Comparison of ENCODE assay signal across 8 mouse cellular contexts in genomic region chr3:108145534-108146445, GRCm38 (mm10). TPM values are rescaled to one million over a fixed set of nuclear protein-coding genes. Genes with fewer than 3 reads are reported as not detected.
A peak's percentile ranks its signal among the peaks of the same experiment; 100 is the strongest.
DNase-seq lines count a peak whose midpoint lies in the region; ATAC-seq lines count a peak whose summit lies in the region.

Gene Gnai3 (minus strand): TSS chr3:108146146.

- DNase-seq in ES-CJ7 (ENCODE audit: low read depth, low spot score), result peak; percentile 95
- DNase-seq in cerebellum, adult 11 months, result peak; percentile 83
- DNase-seq in forebrain, embryonic 14.5 days (ENCODE audit: low spot score), result peak; percentile 96
- DNase-seq in heart, postnatal 14 days, result peak; percentile 89 to 91
- DNase-seq in layer of hippocampus, adult 11-12 months (ENCODE audit: low spot score), result peak; percentile 91
- peak; percentile 94 to 95 for DNase-seq in lung, adult 18-20 months
- DNase-seq in testis, postnatal 14 days (ENCODE audit: low spot score), result peak; percentile 91

- H3K27me3 ChIP-seq in forebrain, embryonic 14.5 days (replicated peaks; ENCODE audit: control insufficient read depth, insufficient read depth, low read length), result no peaks in the 10 kb centered on the region
- H3K27me3 ChIP-seq in neural tube, embryonic 15.5 days (replicated peaks), result no peaks in the 10 kb centered on the region

- peak within 1 kb of the TSS; percentile 91 for H3K27ac ChIP-seq in forebrain, embryonic 14.5 days (ENCODE audit: low read depth, low read length)
- peak within 1 kb of the TSS; percentile 96 for H3K27ac ChIP-seq in neural tube, embryonic 15.5 days (replicated peaks)

- H3K4me3 ChIP-seq in forebrain, embryonic 14.5 days (ENCODE audit: low read depth, low read length), result peak within 1 kb of the TSS; percentile 94
- peak within 1 kb of the TSS; percentile 96 for H3K4me3 ChIP-seq in neural tube, embryonic 15.5 days (replicated peaks)

- intact Hi-C loops in heart, postnatal 14 days (cut with DNase I), result loop anchor here (2.0 to 10.0 kb wide), 5 partner anchors 193 to 451 kb away; partner anchors contain the start of gene Ahcyl1

- peaks cover 12% of the 10 kb centered on the region for H3K4me1 ChIP-seq in forebrain, embryonic 14.5 days (ENCODE audit: control insufficient read depth, insufficient read depth, low read length)
- peaks cover 33% of the 10 kb centered on the region for H3K4me1 ChIP-seq in neural tube, embryonic 15.5 days

- ATAC-seq in forebrain, embryonic 14.5 days, result peak; percentile 97
- peak; percentile 92 for ATAC-seq in neural tube, embryonic 15.5 days (ENCODE audit: low FRiP score)

- WGBS in forebrain, embryonic 14.5 days, result under 1% methylated on average over 62 of the region's 63 CpGs
- WGBS in neural tube, embryonic 15.5 days, result under 1% methylated on average over 58 of the region's 63 CpGs

- peak within 1 kb of the TSS; percentile 93 for H3K9ac ChIP-seq in forebrain, embryonic 14.5 days (ENCODE audit: low read length)
- H3K9ac ChIP-seq in neural tube, embryonic 15.5 days (replicated peaks), result peak within 1 kb of the TSS; percentile 95

- peak within 1 kb of the TSS; percentile 79 for H3K4me2 ChIP-seq in forebrain, embryonic 14.5 days (ENCODE audit: low read length)
- H3K4me2 ChIP-seq in neural tube, embryonic 15.5 days, result peak within 1 kb of the TSS; percentile 63

- H3K36me3 ChIP-seq in forebrain, embryonic 14.5 days (ENCODE audit: control insufficient read depth, insufficient read depth, low read length), result peaks cover 3% of the 10 kb centered on the region; the same call in 1 of the 2 replicates
- H3K36me3 ChIP-seq in neural tube, embryonic 15.5 days, result no peaks in the 10 kb centered on the region

- no peaks in the 10 kb centered on the region for H3K9me3 ChIP-seq in forebrain, embryonic 14.5 days (replicated peaks; ENCODE audit: control insufficient read depth, low read length)
- no peaks in the 10 kb centered on the region for H3K9me3 ChIP-seq in neural tube, embryonic 15.5 days (replicated peaks)

RNA-seq across cellular contexts. Expression of gene Gnai3, which starts in this region (rescaled TPM):
- polyA plus RNA-seq in forebrain, embryonic 14.5 days (2014; fragmentation: Nextera tagmentation; extraction: Ambion mirVana), result 157 and 172 TPM in 2 replicates
- total RNA-seq in heart, postnatal 14 days (2021), result 10 to 100 TPM; 25.0 to 30.2 TPM
- polyA plus RNA-seq in neural tube, embryonic 15.5 days (2015; fragmentation: Nextera tagmentation; extraction: Ambion mirVana), result 103 and 121 TPM in 2 replicates

Comparison
In these comparisons a context has a peak if more than half of its experiments do, and no peak if none do; other contexts are left out.
1. Peak in every context shown above with its lines: DNase-seq, ATAC-seq, H3K4me3 ChIP-seq and H3K27ac ChIP-seq.